35 mouse cellular contexts compared by ENCODE assay signal in the genomic region with DNA sequence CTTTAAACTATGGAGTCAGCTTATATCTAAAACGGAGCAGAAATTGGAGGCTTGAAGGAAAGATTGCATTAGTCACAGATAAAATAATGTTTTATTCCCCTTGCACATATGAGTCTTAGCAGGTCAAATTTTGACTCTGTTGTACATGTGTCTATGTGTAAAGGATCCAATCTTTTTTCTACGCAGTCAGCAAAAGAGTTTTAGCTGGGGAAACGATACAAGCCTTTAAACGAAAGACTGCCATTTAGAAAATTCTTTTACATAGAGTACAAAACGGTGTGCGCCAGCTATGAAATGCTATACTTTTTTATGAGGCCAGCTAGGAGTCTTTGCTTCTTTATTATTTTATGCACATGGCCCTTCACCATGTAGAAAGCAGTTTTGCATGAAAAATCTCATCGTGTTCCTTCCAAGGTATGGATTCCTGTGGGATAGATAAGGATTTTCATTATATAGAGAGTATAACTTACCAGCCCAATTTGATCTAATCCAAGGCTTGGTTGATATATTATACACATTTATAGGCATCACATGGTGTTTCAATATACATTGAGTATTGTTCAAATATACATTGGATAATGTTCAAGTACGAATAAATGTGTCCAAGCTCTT.
"Had no signal": no experiment of that assay in that cellular context is flagged by ENCODE, and none has a peak within 500 bp of the region (broad histone marks: within the 10 kb centered on the region; RNA-seq: fewer than 3 reads in every experiment).

No protein-coding gene starts in this region.

- H3K9ac ChIP-seq: heart, embryonic 12.5 days; heart, embryonic 13.5 days; heart, embryonic 15.5 days; hindbrain, embryonic 12.5 days; hindbrain, embryonic 13.5 days; hindbrain, embryonic 14.5 days; hindbrain, embryonic 15.5 days; intestine, embryonic 15.5 days; kidney, embryonic 15.5 days had no signal

- H3K27ac ChIP-seq: heart, adult 2 months; heart, embryonic 10.5 days; heart, embryonic 13.5 days; heart, embryonic 15.5 days; hindbrain, embryonic 10.5 days; hindbrain, embryonic 12.5 days; hindbrain, embryonic 13.5 days; hindbrain, embryonic 14.5 days; hindbrain, embryonic 15.5 days; hindbrain, postnatal 0 days; intestine, embryonic 15.5 days; kidney, embryonic 15.5 days; kidney, postnatal 0 days; layer of hippocampus, adult 2 months had no signal

- H3K27me3 ChIP-seq: heart, embryonic 12.5 days; heart, embryonic 13.5 days; heart, embryonic 15.5 days; hindbrain, embryonic 12.5 days; hindbrain, embryonic 13.5 days; hindbrain, embryonic 15.5 days; intestine, embryonic 15.5 days; kidney, embryonic 15.5 days had no signal

- H3K36me3 ChIP-seq: heart, embryonic 10.5 days; heart, embryonic 12.5 days; heart, embryonic 13.5 days; heart, embryonic 15.5 days; hindbrain, embryonic 10.5 days; hindbrain, embryonic 12.5 days; hindbrain, embryonic 13.5 days; hindbrain, embryonic 15.5 days; intestine, embryonic 15.5 days; kidney, embryonic 15.5 days had no signal

- ATAC-seq: hindbrain, embryonic 16.5 days; hindbrain, postnatal 0 days; inflammation-experienced regulatory T-cells, adult 6 months; intestine, embryonic 15.5 days; intestine, embryonic 16.5 days; intestine, postnatal 0 days had no signal

- H3K4me3 ChIP-seq: heart, adult 2 months; heart, embryonic 10.5 days; heart, embryonic 12.5 days; heart, embryonic 13.5 days; heart, embryonic 15.5 days; hindbrain, embryonic 10.5 days; hindbrain, embryonic 12.5 days; hindbrain, embryonic 13.5 days; hindbrain, embryonic 15.5 days; intestine, embryonic 15.5 days; kidney, embryonic 15.5 days; layer of hippocampus, adult 2 months had no signal

- H3K9me3 ChIP-seq: heart, embryonic 10.5 days; heart, embryonic 13.5 days; heart, embryonic 15.5 days; hindbrain, embryonic 10.5 days; hindbrain, embryonic 12.5 days; hindbrain, embryonic 13.5 days; hindbrain, embryonic 15.5 days; intestine, embryonic 15.5 days; kidney, embryonic 15.5 days had no signal

- H3K4me1 ChIP-seq: heart, embryonic 10.5 days; heart, embryonic 12.5 days; heart, embryonic 15.5 days; hindbrain, embryonic 10.5 days; hindbrain, embryonic 12.5 days; hindbrain, embryonic 13.5 days; intestine, embryonic 15.5 days; kidney, embryonic 15.5 days had no signal

- H3K4me2 ChIP-seq: heart, embryonic 11.5 days; heart, embryonic 12.5 days; heart, embryonic 13.5 days; heart, embryonic 15.5 days; hindbrain, embryonic 12.5 days; hindbrain, embryonic 13.5 days; hindbrain, embryonic 14.5 days; hindbrain, embryonic 15.5 days; intestine, embryonic 15.5 days; kidney, embryonic 15.5 days had no signal

- DNase-seq: heart, adult 2 months; heart, postnatal 10 days; heart, postnatal 14 days; heart, postnatal 4 days; kidney, adult 11 months; kidney, adult 18-20 months; kidney, adult 2 months; kidney, adult 8-10 months; kidney, adult 9 months; kidney, postnatal 10 days; kidney, postnatal 14 days; kidney, postnatal 25 days; kidney, postnatal 36 days; kidney, postnatal 4 days; layer of hippocampus, adult 9-11 months; layer of hippocampus, postnatal 36 days had no signal
